Mouse (Mus musculus): ENCODE measurements around the gene Gne. TPM values are rescaled to one million over a fixed set of nuclear protein-coding genes. Genes with fewer than 3 reads are reported as not detected.

Gene Gne
- polyA plus RNA-seq, 1 experiment from 2014 or later: 20.4 TPM

GRCm38 (mm10) chr4:44103620-44104019 is 19.6 kb upstream of the Gne start:
- ATAC-seq: no peak
- H3K27me3 ChIP-seq: no peaks in the 10 kb centered on the region; the same call in 1 of the 2 replicates
- peaks cover 13% of the 10 kb centered on the region for H3K4me1 ChIP-seq (replicated peaks)
- H3K36me3 ChIP-seq: no peaks in the 10 kb centered on the region
- no peak overlapping the region for H3K4me3 ChIP-seq (replicated peaks)
- WGBS: 95% methylated on average over 8 of the region's 8 CpGs
- no peak overlapping the region for H3K4me2 ChIP-seq (replicated peaks)
- no peaks in the 10 kb centered on the region for H3K9me3 ChIP-seq
- H3K27ac ChIP-seq: no peak overlapping the region
- H3K9ac ChIP-seq (replicated peaks): no peak overlapping the region

- no peak overlapping the region for H3K4me2 ChIP-seq (replicated peaks)
- H3K4me1 ChIP-seq (replicated peaks): 0 out of 2 replicates have a peak, but pooled peaks cover under 1% of the 10 kb centered on the region
- no peak overlapping the region for H3K27ac ChIP-seq
- H3K4me3 ChIP-seq (replicated peaks): no peak overlapping the region
- H3K27me3 ChIP-seq: no peaks in the 10 kb centered on the region
- WGBS: 64% methylated on average over 11 of the region's 11 CpGs
- no peaks in the 10 kb centered on the region for H3K9me3 ChIP-seq
- H3K36me3 ChIP-seq: no peaks in the 10 kb centered on the region
- H3K9ac ChIP-seq (replicated peaks): no peak overlapping the region
- no peak for ATAC-seq
These were observed 13.8 kb upstream of the Gne start for GRCm38 (mm10) chr4:44097576-44098335.

GRCm38 (mm10) chr4:44094475-44094874 is 10.5 kb upstream of the Gne start:
- Histone ChIP-seq H3K4me1 (replicated peaks) (no peaks in the 10 kb centered on the region), H3K9ac (replicated peaks) (no peak overlapping the region), H3K27ac (no peak overlapping the region), H3K4me2 (replicated peaks) (no peak overlapping the region), H3K9me3 (no peaks in the 10 kb centered on the region), H3K4me3 (replicated peaks) (no peak overlapping the region), H3K27me3 (no peaks in the 10 kb centered on the region), H3K36me3 (no peaks in the 10 kb centered on the region)
- no peak for ATAC-seq
- 82% methylated on average over 4 of the region's 4 CpGs for WGBS

GRCm38 (mm10) chr4:44092359-44092758 is 8.4 kb upstream of the Gne start:
- ATAC-seq: no peak
- 81% methylated on average over 11 of the region's 11 CpGs for WGBS

GRCm38 (mm10) chr4:44085566-44085965 is 1.6 kb upstream of the Gne start:
- Histone ChIP-seq H3K9me3 (no peaks in the 10 kb centered on the region), H3K27ac (no peak overlapping the region), H3K36me3 (no peaks in the 10 kb centered on the region), H3K4me1 (replicated peaks) (no peaks in the 10 kb centered on the region), H3K4me2 (replicated peaks) (no peak overlapping the region), H3K9ac (replicated peaks) (no peak overlapping the region), H3K4me3 (replicated peaks) (no peak overlapping the region), H3K27me3 (no peaks in the 10 kb centered on the region)
- WGBS: 94% methylated on average over 3 of the region's 3 CpGs
- no peak for ATAC-seq

More at GRCm38 (mm10) chr4:44092359-44092758, 8.4 kb upstream of the Gne start:
- H3K9me3 ChIP-seq: no peaks in the 10 kb centered on the region
- H3K4me3 ChIP-seq (replicated peaks): no peak overlapping the region
- H3K4me2 ChIP-seq (replicated peaks): no peak overlapping the region
- H3K36me3 ChIP-seq: no peaks in the 10 kb centered on the region
- H3K9ac ChIP-seq (replicated peaks): no peak overlapping the region
- H3K27me3 ChIP-seq: no peaks in the 10 kb centered on the region
- no peaks in the 10 kb centered on the region for H3K4me1 ChIP-seq (replicated peaks)
- no peak overlapping the region for H3K27ac ChIP-seq

- Histone ChIP-seq H3K36me3 (no peaks in the 10 kb centered on the region), H3K9me3 (no peaks in the 10 kb centered on the region), H3K4me3 (replicated peaks) (no peak overlapping the region), H3K4me2 (replicated peaks) (no peak overlapping the region), H3K9ac (replicated peaks) (no peak overlapping the region), H3K27ac (no peak overlapping the region), H3K4me1 (replicated peaks) (no peaks in the 10 kb centered on the region), H3K27me3 (no peaks in the 10 kb centered on the region)
- ATAC-seq: no peak
- WGBS: 83% methylated on average over 13 of the region's 13 CpGs
These were observed 787 bp upstream of the Gne start for GRCm38 (mm10) chr4:44084602-44085325.

GRCm38 (mm10) chr4:44078358-44078933 is 5.5 kb downstream of the Gne start:
- no peak overlapping the region for H3K4me2 ChIP-seq (replicated peaks)
- no peak overlapping the region for H3K27ac ChIP-seq
- H3K4me3 ChIP-seq (replicated peaks): no peak overlapping the region
- H3K4me1 ChIP-seq (replicated peaks): no peaks in the 10 kb centered on the region
- ATAC-seq: no peak
- 90% methylated on average over 7 of the region's 7 CpGs for WGBS
- H3K36me3 ChIP-seq: no peaks in the 10 kb centered on the region
- H3K27me3 ChIP-seq: peaks cover 4% of the 10 kb centered on the region; the same call in 1 of the 2 replicates
- no peaks in the 10 kb centered on the region for H3K9me3 ChIP-seq
- no peak overlapping the region for H3K9ac ChIP-seq (replicated peaks)

GRCm38 (mm10) chr4:44074422-44074821 is 9.6 kb downstream of the Gne start:
- Histone ChIP-seq H3K4me3 (replicated peaks) (no peak overlapping the region), H3K9me3 (no peaks in the 10 kb centered on the region), H3K27me3 (peaks cover 14% of the 10 kb centered on the region), H3K9ac (replicated peaks) (no peak overlapping the region), H3K36me3 (no peaks in the 10 kb centered on the region), H3K4me2 (replicated peaks) (no peak overlapping the region), H3K4me1 (replicated peaks) (peaks cover 22% of the 10 kb centered on the region), H3K27ac (no peak overlapping the region)
- ATAC-seq: no peak
- 76% methylated on average over 4 of the region's 4 CpGs for WGBS

- Histone ChIP-seq H3K4me1 (replicated peaks) (peaks cover 22% of the 10 kb centered on the region), H3K4me2 (replicated peaks) (no peak overlapping the region), H3K27me3 (peaks cover 14% of the 10 kb centered on the region), H3K27ac (no peak overlapping the region), H3K9me3 (no peaks in the 10 kb centered on the region), H3K4me3 (replicated peaks) (no peak overlapping the region), H3K9ac (replicated peaks) (no peak overlapping the region), H3K36me3 (no peaks in the 10 kb centered on the region)
- WGBS: 80% methylated on average over 3 of the region's 3 CpGs
- no peak for ATAC-seq
These were observed 10.2 kb downstream of the Gne start for GRCm38 (mm10) chr4:44073799-44074198.

- Histone ChIP-seq H3K9me3 (no peaks in the 10 kb centered on the region), H3K4me1 (replicated peaks) (peaks cover 26% of the 10 kb centered on the region), H3K27me3 (peaks cover 14% of the 10 kb centered on the region), H3K36me3 (no peaks in the 10 kb centered on the region), H3K9ac (replicated peaks) (peak overlapping the region; percentile 86), H3K27ac (0 out of 2 replicates have a peak overlapping the region, but pooled peaks have one; percentile 2), H3K4me2 (replicated peaks) (peak overlapping the region; percentile 70), H3K4me3 (replicated peaks) (peak overlapping the region; percentile 76)
- ATAC-seq: peak; percentile 70
- WGBS: 11% methylated on average over 9 of the region's 9 CpGs
These were observed 11.0 kb downstream of the Gne start for GRCm38 (mm10) chr4:44072873-44073441.

- peak overlapping the region; percentile 70 for H3K4me2 ChIP-seq (replicated peaks)
- under 1% methylated on average over 70 of the region's 70 CpGs for WGBS
These were observed 11.7 kb downstream of the Gne start for GRCm38 (mm10) chr4:44072146-44072872.

More at GRCm38 (mm10) chr4:44072146-44072872, 11.7 kb downstream of the Gne start:
- no peaks in the 10 kb centered on the region for H3K9me3 ChIP-seq
- no peaks in the 10 kb centered on the region for H3K36me3 ChIP-seq
- H3K27me3 ChIP-seq: peaks cover 16% of the 10 kb centered on the region
- peak overlapping the region; percentile 76 for H3K4me3 ChIP-seq (replicated peaks)
- peak overlapping the region; percentile 83 for H3K27ac ChIP-seq
- peak overlapping the region; percentile 86 for H3K9ac ChIP-seq (replicated peaks)
- peak; percentile 98 for ATAC-seq
- peaks cover 26% of the 10 kb centered on the region for H3K4me1 ChIP-seq (replicated peaks)

All from midbrain, embryonic 13.5 days (tissue).